Mouse (Mus musculus) midbrain, embryonic 15.5 days (tissue): ENCODE data around the gene Syn1. TPM values are rescaled to one million over a fixed set of nuclear protein-coding genes. Genes with fewer than 3 reads are reported as not detected.
A peak's percentile ranks its signal among the peaks of the same experiment; 100 is the strongest.

Experiments
- ATAC-seq: fragments of 200-750 bp; cut with Nextera tagmentation; replicated peaks from 2 replicates; pipeline ENCODE4 v1.8.0; 2017; ENCODE audit warnings: moderate TSS enrichment
- H3K27ac ChIP-seq: fragments of 300-500 bp; sonication (generic); 2 replicates; pipeline ENCODE4 v1.5.1; 2015; ENCODE audit warnings: mild to moderate bottlenecking, inconsistent platforms
- H3K27me3 ChIP-seq: fragments of 300-500 bp; sonication (generic); replicated peaks from 2 replicates; pipeline ENCODE4 v1.6.1; 2015; ENCODE audit warnings: inconsistent platforms
- H3K36me3 ChIP-seq: fragments of 300-500 bp; sonication (generic); replicated peaks from 2 replicates; pipeline ENCODE4 v1.6.1; 2015; ENCODE audit warnings: inconsistent platforms
- H3K4me1 ChIP-seq: fragments of 300-500 bp; sonication (generic); 2 replicates; pipeline ENCODE4 v1.6.1; 2015; ENCODE audit warnings: inconsistent platforms
- H3K4me2 ChIP-seq: fragments of 300-500 bp; sonication (generic); 2 replicates; pipeline ENCODE4 v1.6.1; 2015; ENCODE audit warnings: inconsistent platforms, mild to moderate bottlenecking, moderate library complexity
- H3K4me3 ChIP-seq: fragments of 300-500 bp; sonication (generic); 2 replicates; pipeline ENCODE4 v1.5.1; 2015; ENCODE audit warnings: mild to moderate bottlenecking, inconsistent platforms
- H3K9ac ChIP-seq: fragments of 300-500 bp; sonication (generic); 2 replicates; pipeline ENCODE4 v1.6.1; 2015; ENCODE audit warnings: mild to moderate bottlenecking, inconsistent platforms
- H3K9me3 ChIP-seq: fragments of 300-500 bp; sonication (generic); 2 replicates; pipeline ENCODE4 v1.6.1; 2016; ENCODE audit warnings: inconsistent platforms
- WGBS: fragments of 180-500 bp; shearing (Covaris S2); methylation state at CpG from one replicate; pipeline ENCODE4 v1.1.7; 2015; ENCODE audit warnings: mixed read lengths; 5-methylcytosine and 5-hydroxymethylcytosine counted together
- polyA plus RNA-seq: library from polyadenylated mRNA; unstranded; fragments of >200 nt; fragmentation: Nextera tagmentation; extraction: Ambion mirVana; gene quantifications from 2 replicates; pipeline ENCODE4 v1.2.1, GENCODE M21; 2015

Gene Syn1
- polyA plus RNA-seq, result 76.3 and 76.8 TPM in 2 replicates

GRCm38 (mm10) chrX:20920844-20921364 is at the start of gene Syn1:
Syn1 (minus strand) TSS chrX:20921004.
- Histone ChIP-seq H3K4me2 (peak within 1 kb of the TSS; percentile 57), H3K36me3 (no peaks in the 10 kb centered on the region), H3K4me1 (peaks cover 19% of the 10 kb centered on the region; the same call in 1 of the 2 replicates), H3K9ac (peak within 1 kb of the TSS; percentile 64), H3K27ac (peak within 1 kb of the TSS; percentile 80), H3K27me3 (no peaks in the 10 kb centered on the region), H3K4me3 (peak within 1 kb of the TSS; percentile 57), H3K9me3 (no peaks in the 10 kb centered on the region)
- WGBS, result 25% methylated on average over 44 of the region's 44 CpGs
- ATAC-seq, result peak; percentile 97

DNA sequence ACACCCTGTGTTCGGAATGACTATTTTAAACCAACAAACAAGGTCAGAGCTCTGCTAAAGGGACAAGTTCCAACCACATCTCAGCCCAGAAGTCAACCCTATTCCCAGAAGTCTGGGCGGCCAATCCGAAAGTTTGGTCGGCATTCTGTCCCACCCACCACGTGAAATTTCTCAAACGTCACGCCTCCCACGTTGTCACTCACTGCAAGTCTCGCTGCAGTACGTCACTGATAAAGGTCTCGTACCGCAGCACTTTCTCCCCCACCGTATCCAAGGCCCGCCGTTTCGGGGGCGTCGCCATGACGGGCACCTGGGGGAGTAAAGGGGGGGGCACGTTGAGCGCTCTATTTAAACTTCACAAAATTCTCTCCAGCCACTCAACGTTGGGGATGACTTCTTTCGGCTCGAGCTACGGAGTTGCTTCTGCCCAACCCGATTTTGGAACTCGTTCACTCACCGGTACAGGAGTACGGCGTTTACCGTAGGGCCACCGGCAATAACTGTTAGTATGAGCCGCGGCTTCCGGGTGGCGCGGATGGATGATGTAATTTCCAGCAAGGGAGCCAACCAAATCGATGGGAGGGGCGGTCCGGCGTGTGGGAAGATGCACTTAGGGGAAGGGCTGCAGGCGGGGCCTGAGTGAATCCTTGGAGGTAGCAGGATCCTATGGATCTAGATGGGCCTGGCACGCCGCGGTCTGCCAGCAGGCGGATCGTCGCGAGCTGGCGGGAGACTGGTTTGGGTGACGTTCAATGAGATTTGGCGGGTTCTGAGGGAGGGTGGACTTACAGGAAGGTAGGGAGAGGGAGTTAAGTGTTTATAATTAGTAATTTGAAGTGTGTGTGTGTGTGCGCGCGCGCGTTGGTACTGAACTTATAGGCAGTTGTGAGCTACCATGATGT is 40.9 kb upstream of the Syn1 start, which contains the start of gene Uxt:
Uxt (minus strand) TSS at position 541 of the 902 bp plus-strand sequence.
- peaks cover 4% of the 10 kb centered on the region; the same call in 1 of the 2 replicates for H3K4me1 ChIP-seq
- 20% methylated on average over 57 of the region's 57 CpGs for WGBS
- H3K27me3 ChIP-seq, result no peaks in the 10 kb centered on the region
- H3K36me3 ChIP-seq, result 0 out of 2 replicates have a peak, but pooled peaks cover 4% of the 10 kb centered on the region
- H3K4me2 ChIP-seq, result peak within 1 kb of the TSS; percentile 51
- peak within 1 kb of the TSS; percentile 31; the same call in 1 of the 2 replicates for H3K9ac ChIP-seq
- no peaks in the 10 kb centered on the region for H3K9me3 ChIP-seq
- peak within 1 kb of the TSS; percentile 77 for H3K27ac ChIP-seq
- H3K4me3 ChIP-seq, result peak within 1 kb of the TSS; percentile 54
- ATAC-seq, result peak; percentile 98

- peaks cover 8% of the 10 kb centered on the region for H3K4me1 ChIP-seq
- WGBS, result 16% methylated on average over 30 of the region's 30 CpGs
- H3K36me3 ChIP-seq, result no peaks in the 10 kb centered on the region
- H3K27ac ChIP-seq, result peak within 1 kb of the TSS; percentile 90
- H3K4me3 ChIP-seq, result peak within 1 kb of the TSS; percentile 72
- peak within 1 kb of the TSS; percentile 50 for H3K4me2 ChIP-seq
- peak; percentile 98 for ATAC-seq
- no peaks in the 10 kb centered on the region for H3K9me3 ChIP-seq
- H3K27me3 ChIP-seq, result no peaks in the 10 kb centered on the region
- H3K9ac ChIP-seq, result peak within 1 kb of the TSS; percentile 63
Measured at GRCm38 (mm10) chrX:20950191-20950880, 29.5 kb upstream of the Syn1 start, which contains the start of gene Elk1. Elk1 (minus strand) TSS chrX:20950608.

- Histone ChIP-seq H3K27ac (no peak overlapping the region), H3K27me3 (no peaks in the 10 kb centered on the region), H3K4me3 (no peak overlapping the region), H3K4me1 (peaks cover 8% of the 10 kb centered on the region), H3K9me3 (no peaks in the 10 kb centered on the region), H3K4me2 (no peak overlapping the region), H3K36me3 (no peaks in the 10 kb centered on the region), H3K9ac (no peak overlapping the region)
- WGBS, result 13% methylated on average over 4 of the region's 4 CpGs
- no peak for ATAC-seq
Measured at GRCm38 (mm10) chrX:20946055-20946454, 25.3 kb upstream of the Syn1 start.

- no peak overlapping the region for H3K9ac ChIP-seq
- ATAC-seq, result no peak
- no peak overlapping the region for H3K27ac ChIP-seq
- no peaks in the 10 kb centered on the region for H3K4me1 ChIP-seq
- no peak overlapping the region for H3K4me2 ChIP-seq
- 95% methylated on average over 1 of the region's 1 CpGs for WGBS
- H3K4me3 ChIP-seq, result no peak overlapping the region
- no peaks in the 10 kb centered on the region for H3K27me3 ChIP-seq
- H3K36me3 ChIP-seq, result peaks cover 11% of the 10 kb centered on the region; the same call in 1 of the 2 replicates
- no peaks in the 10 kb centered on the region for H3K9me3 ChIP-seq
Measured at GRCm38 (mm10) chrX:20931963-20932362, 11.2 kb upstream of the Syn1 start.

- no peaks in the 10 kb centered on the region for H3K4me1 ChIP-seq
- ATAC-seq, result no peak
- 85% methylated on average over 1 of the region's 1 CpGs for WGBS
- no peak within 1 kb of the TSS for H3K4me3 ChIP-seq
- H3K27ac ChIP-seq, result no peak within 1 kb of the TSS
- H3K9ac ChIP-seq, result no peak within 1 kb of the TSS
- H3K36me3 ChIP-seq, result peaks cover 10% of the 10 kb centered on the region; the same call in 1 of the 2 replicates
- H3K27me3 ChIP-seq, result no peaks in the 10 kb centered on the region
- H3K4me2 ChIP-seq, result no peak within 1 kb of the TSS
- H3K9me3 ChIP-seq, result no peaks in the 10 kb centered on the region
Measured at GRCm38 (mm10) chrX:20931364-20931763, 10.6 kb upstream of the Syn1 start, which contains the start of gene Cfp. Cfp (minus strand) TSS chrX:20931555.

DNA sequence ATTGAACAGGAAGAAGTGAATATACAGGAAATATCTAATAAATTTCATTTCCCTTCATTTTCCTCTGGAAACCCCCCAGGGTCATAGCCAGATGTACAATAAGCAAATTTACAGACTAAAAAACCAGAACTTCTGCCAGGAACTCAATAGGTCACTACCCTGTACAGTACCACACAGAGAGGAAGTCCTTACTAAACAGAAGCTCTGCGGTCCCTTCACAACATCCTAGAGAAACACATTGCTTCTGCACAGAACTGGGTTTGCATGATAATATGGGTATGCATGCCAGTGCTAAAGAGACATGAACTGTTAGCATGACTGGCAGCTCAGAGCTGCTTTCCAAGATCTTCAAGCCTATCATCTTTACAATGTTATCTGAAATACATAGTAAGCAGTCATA is 9.1 kb upstream of the Syn1 start:
- Histone ChIP-seq H3K27ac (no peak overlapping the region), H3K4me3 (no peak overlapping the region), H3K4me2 (no peak overlapping the region), H3K27me3 (no peaks in the 10 kb centered on the region), H3K36me3 (0 out of 2 replicates have a peak, but pooled peaks cover 6% of the 10 kb centered on the region), H3K9ac (no peak overlapping the region), H3K9me3 (no peaks in the 10 kb centered on the region), H3K4me1 (no peaks in the 10 kb centered on the region)
- 93% methylated on average over 1 of the region's 1 CpGs for WGBS
- ATAC-seq, result no peak

- H3K27ac ChIP-seq, result no peak overlapping the region
- H3K4me1 ChIP-seq, result no peaks in the 10 kb centered on the region
- no peaks in the 10 kb centered on the region for H3K27me3 ChIP-seq
- H3K4me3 ChIP-seq, result no peak overlapping the region
- ATAC-seq, result no peak
- H3K36me3 ChIP-seq, result 0 out of 2 replicates have a peak, but pooled peaks cover 6% of the 10 kb centered on the region
- H3K9ac ChIP-seq, result no peak overlapping the region
- H3K9me3 ChIP-seq, result no peaks in the 10 kb centered on the region
- no peak overlapping the region for H3K4me2 ChIP-seq
Measured at GRCm38 (mm10) chrX:20924976-20925375, 4.2 kb upstream of the Syn1 start.

- H3K4me3 ChIP-seq, result no peak overlapping the region
- 0 out of 2 replicates have a peak, but pooled peaks cover 6% of the 10 kb centered on the region for H3K36me3 ChIP-seq
- no peak overlapping the region for H3K9ac ChIP-seq
- 72% methylated on average over 1 of the region's 1 CpGs for WGBS
- H3K9me3 ChIP-seq, result no peaks in the 10 kb centered on the region
- no peak for ATAC-seq
- H3K4me1 ChIP-seq, result peaks cover 8% of the 10 kb centered on the region; the same call in 1 of the 2 replicates
- H3K27me3 ChIP-seq, result no peaks in the 10 kb centered on the region
- H3K4me2 ChIP-seq, result no peak overlapping the region
- no peak overlapping the region for H3K27ac ChIP-seq
Measured at GRCm38 (mm10) chrX:20923506-20923905, 2.7 kb upstream of the Syn1 start.

DNA sequence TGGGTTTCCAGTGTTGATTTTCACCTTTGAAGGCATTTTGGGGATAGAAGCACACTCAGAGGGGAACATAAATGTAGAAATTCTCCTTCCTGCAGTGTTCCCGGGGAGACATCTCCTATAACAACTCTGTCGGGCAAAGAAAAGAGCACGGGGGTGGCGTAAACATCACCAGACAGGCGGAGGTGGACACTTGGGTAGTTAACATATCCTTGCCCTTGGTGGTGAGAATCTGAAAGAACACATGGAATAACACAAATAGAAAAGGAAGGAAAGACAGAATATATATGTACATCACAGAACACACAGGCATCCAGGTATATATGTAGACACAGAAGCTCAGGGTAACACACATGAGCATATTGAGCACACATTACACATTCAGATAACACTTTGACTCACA is 562 bp upstream of the Syn1 start:
- peak overlapping the region; percentile 57 for H3K4me2 ChIP-seq
- H3K4me3 ChIP-seq, result peak overlapping the region; percentile 57
- peak; percentile 13 for ATAC-seq
- H3K4me1 ChIP-seq, result peaks cover 19% of the 10 kb centered on the region; the same call in 1 of the 2 replicates
- no peak overlapping the region for H3K9ac ChIP-seq
- H3K9me3 ChIP-seq, result no peaks in the 10 kb centered on the region
- 44% methylated on average over 5 of the region's 5 CpGs for WGBS
- H3K27ac ChIP-seq, result peak overlapping the region; percentile 65
- H3K36me3 ChIP-seq, result no peaks in the 10 kb centered on the region
- H3K27me3 ChIP-seq, result no peaks in the 10 kb centered on the region

- Histone ChIP-seq H3K27me3 (no peaks in the 10 kb centered on the region), H3K27ac (peak overlapping the region; percentile 80), H3K4me3 (peak overlapping the region; percentile 57), H3K9me3 (no peaks in the 10 kb centered on the region), H3K4me2 (peak overlapping the region; percentile 57), H3K36me3 (no peaks in the 10 kb centered on the region), H3K4me1 (peaks cover 19% of the 10 kb centered on the region; the same call in 1 of the 2 replicates), H3K9ac (peak overlapping the region; percentile 64)
- WGBS, result 26% methylated on average over 49 of the region's 49 CpGs
- peak; percentile 64 for ATAC-seq
Measured at GRCm38 (mm10) chrX:20920249-20920843, 458 bp downstream of the Syn1 start.
